Mouse (Mus musculus) ES-CJ7 (cell line): ENCODE results near the gene Kctd6.
"Not testable (repeated sequence)": the region's sequence is repeated elsewhere in the genome, so short reads cannot be mapped to it uniquely, and the experiment has no call there.

Source experiments
- DNase-seq: peaks from one replicate; pipeline ENCODE4 v3.0.0; 2011; ENCODE audit warnings: low read depth, low spot score

The Kctd6 gene

GRCm38 (mm10) chr14:8250141-8250871 is 36.4 kb downstream of the Kctd6 start:
- no peak for DNase-seq

DNA sequence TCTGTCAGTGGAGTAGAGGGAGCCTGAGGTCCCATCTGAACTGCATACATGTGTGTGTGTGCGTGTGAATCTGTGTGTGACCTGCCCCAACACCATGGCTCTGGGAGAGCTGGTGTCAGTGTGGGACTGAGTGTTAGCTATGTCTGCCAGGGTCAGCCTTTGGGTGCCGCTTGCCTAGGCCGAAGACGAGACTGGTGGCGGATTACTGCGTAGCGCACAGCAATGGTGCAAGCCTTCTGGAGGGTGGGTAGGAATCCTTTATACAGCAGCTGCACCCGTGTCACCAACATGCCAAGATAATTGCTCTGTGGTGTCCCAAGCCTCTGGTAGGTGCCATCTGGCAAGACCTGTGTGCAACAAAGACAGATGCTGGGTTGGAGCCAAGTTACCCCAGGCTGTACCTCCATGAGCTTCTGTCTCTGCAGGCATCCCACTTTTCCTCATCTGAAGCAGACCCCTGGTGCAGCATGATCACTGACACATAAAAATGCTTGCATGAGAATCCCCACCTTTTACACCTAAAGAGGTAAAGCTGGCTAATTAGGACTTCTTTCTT is 37.5 kb downstream of the Kctd6 start:
- DNase-seq: no peak

DNA sequence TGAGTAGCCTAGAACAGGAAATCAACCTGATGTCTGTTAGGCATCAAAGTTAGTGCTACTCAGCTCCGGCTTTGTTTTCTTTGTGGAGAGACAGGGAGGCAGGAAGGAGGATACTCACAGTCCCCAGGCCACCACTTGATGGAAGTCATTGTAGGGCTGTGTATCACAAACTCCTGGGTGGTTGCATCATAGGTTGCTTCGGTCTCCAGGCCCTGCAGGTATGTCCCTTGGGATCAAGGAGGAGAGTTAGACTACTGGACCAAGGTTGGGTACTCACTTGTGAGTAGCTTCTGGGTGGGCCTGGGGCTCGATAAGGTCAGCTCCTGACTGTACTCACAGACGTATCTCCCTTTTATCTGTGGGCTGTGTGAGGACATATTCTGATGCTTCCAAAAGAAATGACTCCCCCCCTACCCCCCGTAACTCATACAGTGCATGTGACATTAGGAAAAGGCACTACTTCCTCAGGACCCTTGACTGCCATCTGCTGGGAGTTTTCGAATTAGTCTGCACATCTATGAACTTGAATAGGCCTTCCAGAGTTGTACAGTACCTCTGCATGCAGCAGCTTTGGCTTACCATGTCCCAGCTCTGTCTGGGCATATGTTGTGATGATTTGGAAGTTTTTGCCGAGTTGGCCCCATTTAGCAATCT is 41.3 kb downstream of the Kctd6 start:
- peak; percentile 26 for DNase-seq

DNA sequence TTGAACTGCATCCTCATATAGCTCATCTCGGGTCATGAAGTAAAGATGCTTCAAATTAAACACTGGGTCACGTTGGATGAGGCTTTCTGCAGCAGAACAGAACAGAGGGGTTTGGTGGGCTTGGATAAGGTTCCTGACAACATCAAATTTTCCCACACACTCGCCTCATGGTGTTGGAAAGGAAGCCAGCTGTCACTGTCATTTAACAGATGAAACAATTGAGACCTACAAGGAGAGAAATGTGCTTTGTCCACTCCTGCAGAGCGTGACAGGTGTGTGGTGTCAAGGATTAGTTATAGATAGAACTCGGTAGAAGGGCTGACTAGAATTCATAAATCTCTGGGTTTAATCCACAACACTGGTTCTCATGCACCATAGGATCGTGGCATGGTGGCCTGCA is 42.1 kb downstream of the Kctd6 start:
- no peak for DNase-seq

DNA sequence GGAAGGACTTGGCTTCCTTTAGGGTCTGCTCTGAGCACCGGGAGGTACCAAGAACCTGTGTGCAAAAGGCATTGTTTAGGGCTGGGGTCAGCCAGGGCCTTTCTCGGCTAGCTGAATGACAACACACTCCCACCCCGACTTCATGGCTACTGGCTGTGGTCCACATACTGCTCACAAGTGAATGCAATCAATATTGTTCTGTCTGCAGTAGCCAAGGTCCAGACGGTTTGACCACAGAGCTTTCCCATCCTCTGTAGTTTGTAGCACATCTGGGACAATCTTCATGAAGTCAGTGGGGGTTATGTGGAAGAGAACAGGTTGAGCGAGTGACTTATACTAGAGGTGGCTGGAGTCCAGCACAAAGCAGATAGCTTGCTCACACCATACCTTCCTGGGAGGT is 42.9 kb downstream of the Kctd6 start:
- no peak for DNase-seq

DNA sequence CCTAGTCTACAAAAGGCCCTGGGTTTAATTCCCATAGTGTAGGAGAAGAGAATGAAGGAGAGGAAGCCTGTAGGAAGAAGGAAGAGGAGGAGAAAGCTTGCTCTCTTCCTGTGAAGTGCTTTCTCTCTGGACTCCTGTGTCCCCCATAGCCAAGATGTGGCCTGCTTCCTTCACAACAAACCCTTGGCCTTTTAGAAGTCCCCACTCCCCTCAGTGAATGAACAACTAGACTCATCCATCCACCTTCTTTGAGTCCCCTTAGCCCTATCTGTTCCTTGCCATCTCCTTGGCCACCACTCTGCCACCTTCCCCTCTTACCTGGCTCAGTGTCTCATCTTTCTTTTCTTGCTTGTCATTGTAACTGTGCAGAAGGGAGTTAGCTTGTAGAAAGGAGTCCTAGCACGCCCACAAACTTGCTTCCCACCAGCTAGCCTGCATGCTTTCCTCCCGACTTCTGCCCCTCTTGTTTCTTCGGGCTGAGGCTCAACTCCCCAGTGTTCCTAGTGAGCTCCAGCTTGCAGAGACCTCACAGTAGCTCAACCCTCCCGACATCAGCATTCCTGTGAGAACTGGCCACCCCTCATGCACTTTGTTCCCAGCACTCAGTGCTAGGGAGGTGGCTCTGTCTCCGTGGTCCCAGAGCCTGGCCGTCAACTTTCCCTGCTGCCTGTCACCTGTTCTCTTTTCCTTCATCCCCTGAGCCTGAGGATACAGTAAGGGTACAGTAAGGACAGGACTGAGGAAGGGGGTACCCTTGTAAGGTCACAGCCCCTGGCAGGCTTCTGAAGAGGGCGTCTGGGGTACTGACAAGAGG is 43.8 kb downstream of the Kctd6 start:
- no peak for DNase-seq

DNA sequence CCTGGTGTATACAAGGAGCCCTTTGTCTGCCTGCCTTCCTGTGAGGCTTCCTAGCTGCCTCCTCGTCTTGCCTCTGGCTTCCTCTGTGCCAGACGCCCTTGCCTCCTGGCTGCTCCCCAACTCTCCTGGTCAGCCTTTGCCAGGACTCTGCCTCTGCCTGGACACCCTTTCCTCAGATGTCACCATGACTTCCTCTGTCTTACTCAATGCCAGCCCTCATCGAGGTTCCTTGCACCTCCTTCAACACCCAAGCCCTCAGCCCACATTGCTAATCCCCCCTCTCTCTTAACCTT is 44.3 kb downstream of the Kctd6 start:
- DNase-seq: no peak

GRCm38 (mm10) chr14:8258752-8259151 is 44.8 kb downstream of the Kctd6 start:
- DNase-seq: peak; percentile 1

- DNase-seq: peak; percentile 1
Measured at GRCm38 (mm10) chr14:8259166-8259565, 45.2 kb downstream of the Kctd6 start, which contains the start of gene Acox2. Gene Acox2 (minus strand): TSS chr14:8259353.

- no peak for DNase-seq
Measured at GRCm38 (mm10) chr14:8260214-8260613, 46.3 kb downstream of the Kctd6 start.

- DNase-seq: no peak
Measured at GRCm38 (mm10) chr14:8262242-8262641, 48.3 kb downstream of the Kctd6 start.

GRCm38 (mm10) chr14:8264378-8264777 is 50.4 kb downstream of the Kctd6 start:
- DNase-seq: no peak

DNA sequence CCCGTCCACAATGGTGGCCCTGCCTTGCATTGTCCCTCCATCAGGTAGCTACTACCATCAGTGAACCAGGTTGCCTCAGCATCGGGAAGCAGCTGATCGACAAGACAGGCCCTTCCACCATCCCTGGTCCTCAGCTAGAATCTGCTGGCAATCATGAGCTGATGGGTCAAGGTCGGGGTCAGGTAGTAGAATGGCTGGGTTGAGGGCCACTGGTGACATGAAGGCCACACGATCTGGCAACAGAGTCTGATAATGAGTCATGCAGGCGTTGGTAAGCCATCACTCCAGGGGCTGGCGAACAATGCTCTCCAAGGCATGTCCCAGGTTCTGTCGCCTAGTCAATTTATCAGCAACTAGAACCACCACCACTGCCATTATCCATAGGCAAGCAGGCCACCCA is 57.3 kb downstream of the Kctd6 start:
- DNase-seq: not testable (repeated sequence)
